Mouse (Mus musculus) cerebellum, postnatal 4 days (tissue): ENCODE results near the gene Tnfaip8l3.
A peak's percentile ranks its signal among the peaks of the same experiment; 100 is the strongest.

Experiments used
- DNase-seq, 2 experiments: peaks; one replicate each; pipeline ENCODE4 v3.0.0; 2022; ENCODE audit warnings: low spot score in 2 of 2, mixed read lengths in 1 of 2

Tnfaip8l3 gene

GRCm38 (mm10) chr9:53990921-53991320 lies 77.3 kb downstream of the Tnfaip8l3 start:
- DNase-seq = peak in 1 of 2 experiments; percentile 48

GRCm38 (mm10) chr9:53986972-53987371 lies 81.2 kb downstream of the Tnfaip8l3 start:
- peak in 1 of 2 experiments; percentile 47 for DNase-seq

- peak; percentile 50 to 76 for DNase-seq
Observed at GRCm38 (mm10) chr9:53984868-53985267, 83.3 kb downstream of the Tnfaip8l3 start.

- DNase-seq = peak; percentile 43 to 58
Observed at GRCm38 (mm10) chr9:53975122-53975518, 93.1 kb downstream of the Tnfaip8l3 start, which contains the start of gene Elmod1. Elmod1 (minus strand) TSS chr9:53975301.

GRCm38 (mm10) chr9:53974328-53975121 lies 93.7 kb downstream of the Tnfaip8l3 start:
- DNase-seq = peak in 1 of 2 experiments; percentile 28

- DNase-seq = no peak
Observed at GRCm38 (mm10) chr9:53973929-53974327, 94.3 kb downstream of the Tnfaip8l3 start.
